Mouse (Mus musculus) intestine, postnatal 0 days (tissue): ENCODE results near the gene Ubash3b. TPM values are rescaled to one million over a fixed set of nuclear protein-coding genes. Genes with fewer than 3 reads are reported as not detected.

Experiments used
- ATAC-seq: fragments of 200-750 bp; cut with Nextera tagmentation; 2 replicates; pipeline ENCODE4 v1.8.0; 2017; ENCODE audit warnings: mild to moderate bottlenecking, moderate TSS enrichment, moderate library complexity
- H3K27ac ChIP-seq: fragments of 300-500 bp; sonication (generic); 2 replicates; pipeline ENCODE4 v1.5.1; 2014; ENCODE audit warnings: mild to moderate bottlenecking, low read depth, low read length, moderate library complexity
- H3K27me3 ChIP-seq: fragments of 300-500 bp; sonication (generic); replicated peaks from 2 replicates; pipeline ENCODE4 v1.6.1; 2014; ENCODE audit warnings: low read length, mixed read lengths; ENCODE audit not compliant: control insufficient read depth, insufficient read depth
- H3K36me3 ChIP-seq: fragments of 300-500 bp; sonication (generic); 2 replicates; pipeline ENCODE4 v1.6.1; 2014; ENCODE audit warnings: mild to moderate bottlenecking, moderate library complexity; ENCODE audit not compliant: control insufficient read depth, insufficient read depth
- H3K4me1 ChIP-seq: fragments of 300-500 bp; sonication (generic); replicated peaks from 2 replicates; pipeline ENCODE4 v1.6.1; 2014; ENCODE audit warnings: antibody characterized with exemption, low read length, mixed read lengths; ENCODE audit not compliant: control insufficient read depth, insufficient read depth
- H3K4me2 ChIP-seq: fragments of 300-500 bp; sonication (generic); replicated peaks from 2 replicates; pipeline ENCODE4 v1.6.1; 2014; ENCODE audit warnings: low read depth, mild to moderate bottlenecking, moderate library complexity
- H3K4me3 ChIP-seq: fragments of 300-500 bp; sonication (generic); 2 replicates; pipeline ENCODE4 v1.5.1; 2014; ENCODE audit warnings: low read depth, low read length
- H3K9ac ChIP-seq: fragments of 300-500 bp; sonication (generic); 2 replicates; pipeline ENCODE4 v1.6.1; 2014; ENCODE audit warnings: mild to moderate bottlenecking, low read depth, low read length
- H3K9me3 ChIP-seq: fragments of 300-500 bp; sonication (generic); 2 replicates; pipeline ENCODE4 v1.6.1; 2016; ENCODE audit warnings: mixed run types; ENCODE audit not compliant: control insufficient read depth
- CTCF ChIP-seq: sonication (generic); IDR thresholded peaks from 2 replicates; pipeline ENCODE4 v1.5.1; 2016; ENCODE audit warnings: low read depth, mild to moderate bottlenecking, control low read depth, antibody characterized with exemption, moderate library complexity
- WGBS: fragments of 180-500 bp; shearing (Covaris S2); extraction: QIAGEN DNeasy Blood & Tissue Kit; methylation state at CpG from one replicate; pipeline ENCODE4 v1.1.7; 2014; 5-methylcytosine and 5-hydroxymethylcytosine counted together
- polyA plus RNA-seq: library from polyadenylated mRNA; unstranded; fragments of >200 nt; fragmentation: Nextera tagmentation; extraction: Ambion mirVana; gene quantifications from 2 replicates; pipeline ENCODE4 v1.2.1, GENCODE M21; 2015

The Ubash3b gene
- polyA plus RNA-seq, 1 experiment from 2014 or later = 6.3 TPM

- Histone ChIP-seq H3K27ac (no peak overlapping the region), H3K4me1 (no peaks in the 10 kb centered on the region), H3K4me3 (no peak overlapping the region), H3K4me2 (no peak overlapping the region), H3K9ac (no peak overlapping the region), H3K36me3 (no peaks in the 10 kb centered on the region), H3K27me3 (no peaks in the 10 kb centered on the region), H3K9me3 (no peaks in the 10 kb centered on the region)
- TF ChIP-seq CTCF = no peak
- 70% methylated on average over 7 of the region's 7 CpGs for WGBS
- no peak for ATAC-seq
Observed at GRCm38 (mm10) chr9:40997116-40997779, 164.2 kb downstream of the Ubash3b start.

- TF ChIP-seq CTCF = no peak
- Histone ChIP-seq H3K36me3 (no peaks in the 10 kb centered on the region), H3K4me3 (no peak overlapping the region), H3K9me3 (no peaks in the 10 kb centered on the region), H3K9ac (no peak overlapping the region), H3K4me2 (no peak overlapping the region), H3K27me3 (no peaks in the 10 kb centered on the region), H3K4me1 (no peaks in the 10 kb centered on the region), H3K27ac (no peak overlapping the region)
- WGBS = 79% methylated on average over 5 of the region's 5 CpGs
- no peak for ATAC-seq
Observed at GRCm38 (mm10) chr9:40994075-40994474, 167.4 kb downstream of the Ubash3b start.

GRCm38 (mm10) chr9:40991511-40991910 is 170.0 kb downstream of the Ubash3b start:
- H3K4me3 ChIP-seq = no peak overlapping the region
- H3K4me1 ChIP-seq = no peaks in the 10 kb centered on the region
- no peak for TF ChIP-seq CTCF
- 87% methylated on average over 6 of the region's 6 CpGs for WGBS
- H3K9me3 ChIP-seq = no peaks in the 10 kb centered on the region
- ATAC-seq = no peak
- no peak overlapping the region for H3K9ac ChIP-seq
- no peak overlapping the region for H3K27ac ChIP-seq
- H3K36me3 ChIP-seq = no peaks in the 10 kb centered on the region
- no peak overlapping the region for H3K4me2 ChIP-seq
- H3K27me3 ChIP-seq = no peaks in the 10 kb centered on the region

GRCm38 (mm10) chr9:40989940-40990588 is 171.4 kb downstream of the Ubash3b start:
- ATAC-seq = no peak
- Histone ChIP-seq H3K36me3 (no peaks in the 10 kb centered on the region), H3K9ac (no peak overlapping the region), H3K4me2 (no peak overlapping the region), H3K4me1 (no peaks in the 10 kb centered on the region), H3K9me3 (no peaks in the 10 kb centered on the region), H3K27me3 (no peaks in the 10 kb centered on the region), H3K27ac (no peak overlapping the region), H3K4me3 (no peak overlapping the region)
- 41% methylated on average over 4 of the region's 4 CpGs for WGBS
- TF ChIP-seq CTCF = peak; percentile 74

DNA sequence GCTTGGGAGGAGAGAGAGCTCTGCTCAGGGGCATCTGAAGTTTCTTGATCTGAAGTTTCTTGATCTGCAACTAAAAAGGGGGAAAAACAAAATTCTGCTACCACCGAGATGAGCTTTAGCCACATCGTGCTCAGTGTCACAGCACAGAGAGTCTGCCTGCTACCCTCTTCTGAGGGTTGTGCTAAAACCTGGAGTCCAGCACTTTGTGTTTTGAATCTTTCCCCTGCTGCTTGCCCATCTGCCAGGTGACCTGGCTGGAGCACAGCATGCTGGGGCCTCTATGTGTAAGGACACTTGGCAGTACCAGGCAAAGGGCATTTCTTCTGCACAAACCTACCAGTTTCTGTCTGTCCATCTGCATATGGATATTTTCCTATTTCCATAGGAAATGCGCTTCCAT is 177.2 kb downstream of the Ubash3b start:
- Histone ChIP-seq H3K27ac (no peak overlapping the region), H3K9ac (no peak overlapping the region), H3K4me1 (no peaks in the 10 kb centered on the region), H3K36me3 (no peaks in the 10 kb centered on the region), H3K4me3 (no peak overlapping the region), H3K9me3 (no peaks in the 10 kb centered on the region), H3K4me2 (no peak overlapping the region), H3K27me3 (0 out of 2 replicates have a peak, but pooled peaks cover 3% of the 10 kb centered on the region)
- no peak for TF ChIP-seq CTCF
- ATAC-seq = no peak
- 68% methylated on average over 3 of the region's 3 CpGs for WGBS

DNA sequence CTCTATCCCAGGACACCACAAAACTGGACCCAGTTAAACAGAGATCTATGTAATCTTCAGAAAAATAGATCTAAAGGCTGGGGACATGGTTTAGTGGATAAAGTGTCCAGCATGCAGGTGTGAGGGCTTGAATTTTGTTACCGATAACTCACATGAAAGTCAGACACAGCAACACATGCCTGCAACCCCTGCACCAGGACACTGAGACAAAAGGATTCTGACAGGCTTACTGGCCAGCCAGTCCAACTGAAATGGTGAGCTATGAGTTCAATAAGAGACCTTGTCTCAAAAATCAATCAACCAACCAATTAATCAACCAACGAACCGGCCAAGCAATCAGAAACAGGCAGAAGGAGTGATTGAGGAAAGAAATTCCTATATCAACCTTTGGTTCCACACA is 177.7 kb downstream of the Ubash3b start:
- H3K9ac ChIP-seq = no peak overlapping the region
- no peaks in the 10 kb centered on the region for H3K36me3 ChIP-seq
- no peak overlapping the region for H3K4me3 ChIP-seq
- 65% methylated on average over 3 of the region's 3 CpGs for WGBS
- ATAC-seq = no peak
- H3K4me1 ChIP-seq = no peaks in the 10 kb centered on the region
- TF ChIP-seq CTCF = no peak
- H3K9me3 ChIP-seq = no peaks in the 10 kb centered on the region
- no peak overlapping the region for H3K27ac ChIP-seq
- no peak overlapping the region for H3K4me2 ChIP-seq
- 0 out of 2 replicates have a peak, but pooled peaks cover 3% of the 10 kb centered on the region for H3K27me3 ChIP-seq
